Mouse (Mus musculus): ENCODE data around the gene Bbs9.
"Not testable (repeated sequence)": the region's sequence is repeated elsewhere in the genome, so short reads cannot be mapped to it uniquely, and the experiment has no call there.

Gene Bbs9

DNA sequence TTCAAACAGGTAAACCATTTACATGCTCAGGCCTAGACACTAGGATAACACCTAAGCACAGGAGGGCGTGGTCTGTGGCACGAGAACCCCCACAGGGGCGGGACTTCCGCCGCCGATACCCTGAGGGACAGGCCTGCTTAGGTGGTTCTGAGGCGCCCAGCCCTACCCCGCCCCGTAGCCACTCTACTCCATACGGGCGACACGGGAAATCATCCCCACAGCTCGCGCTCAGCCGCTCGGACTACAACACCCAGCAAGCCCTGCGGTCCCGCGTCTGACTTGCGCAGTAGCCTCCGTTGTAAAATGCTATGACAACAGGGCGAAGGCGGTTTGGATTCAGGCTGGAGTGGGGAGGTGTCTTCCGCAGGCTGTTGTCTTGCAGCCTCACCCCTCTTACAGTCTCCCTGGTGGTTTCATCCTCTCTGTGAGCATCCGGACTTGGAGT is at the start of gene Bbs9:
Bbs9 (plus strand) TSS at position 292 of the 445 bp plus-strand sequence.
- DNase-seq (ENCODE audit: low read depth): peak; percentile 97

DNA sequence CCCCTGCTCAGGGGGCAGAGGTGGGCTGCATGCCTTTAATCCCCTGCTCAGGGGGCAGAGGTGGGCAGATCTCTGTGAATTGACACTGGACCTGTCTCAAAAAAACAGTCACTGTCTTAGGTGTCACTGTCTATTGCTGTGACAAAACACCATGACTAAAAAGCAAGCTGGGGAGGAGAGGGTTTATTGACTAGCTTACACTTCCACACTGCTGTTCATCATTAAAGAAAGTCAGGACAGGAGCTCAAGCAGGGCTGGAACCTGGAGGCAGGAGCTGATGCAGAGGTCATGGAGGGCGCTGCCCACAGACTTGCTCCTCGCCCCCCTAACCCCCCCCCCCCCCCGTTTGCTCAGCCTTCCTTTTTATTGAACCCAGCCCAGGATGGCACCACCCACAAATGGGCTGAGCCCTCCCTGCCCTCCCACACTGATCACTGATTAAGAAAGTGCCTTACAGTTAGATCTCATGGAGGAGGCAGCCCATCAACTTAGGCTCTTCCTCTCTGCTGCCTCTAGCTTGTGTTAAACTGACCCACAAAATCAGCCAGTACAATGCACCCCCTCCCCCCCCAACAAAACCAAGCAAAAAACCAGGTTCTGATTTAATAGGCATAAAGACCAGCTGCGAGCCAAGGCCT is 47.4 kb upstream of the Bbs9 start:
- DNase-seq (ENCODE audit: low read depth): no peak

DNA sequence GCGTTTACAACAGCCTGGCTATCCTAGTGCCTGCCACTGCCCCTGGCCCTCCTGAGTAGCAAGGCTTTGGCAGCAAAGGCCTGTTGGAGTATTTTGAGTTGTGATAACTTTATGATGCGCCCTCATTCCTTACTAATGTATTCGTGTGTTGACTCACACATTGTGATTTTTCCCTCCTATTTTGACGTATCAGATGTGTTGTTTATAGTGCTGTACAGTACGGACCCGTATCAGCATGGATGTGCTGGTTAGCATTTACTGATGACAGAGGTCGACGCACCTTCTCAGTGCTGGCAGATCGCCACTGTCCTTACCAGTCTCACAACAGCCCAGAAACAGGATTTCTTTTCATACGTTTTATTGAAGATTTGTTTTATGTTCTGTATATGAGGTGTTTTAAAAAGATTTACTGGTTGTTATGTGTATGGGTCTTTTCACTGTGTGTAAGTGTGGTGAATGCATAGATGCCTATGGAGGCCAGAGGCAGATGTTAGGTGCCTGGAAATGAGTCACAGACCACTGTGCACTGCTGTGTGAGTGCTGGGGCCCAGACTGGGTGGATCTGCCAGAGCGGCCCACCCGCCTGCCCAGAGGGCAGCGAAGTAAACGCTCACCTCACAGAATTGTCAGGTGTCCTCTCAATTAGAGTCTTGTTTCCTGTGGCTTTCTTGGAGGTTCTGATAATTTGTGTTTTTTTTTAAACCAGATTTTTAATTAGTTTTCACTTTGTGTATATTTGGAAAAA is 46.7 kb upstream of the Bbs9 start:
- no peak for DNase-seq (ENCODE audit: low read depth)

DNA sequence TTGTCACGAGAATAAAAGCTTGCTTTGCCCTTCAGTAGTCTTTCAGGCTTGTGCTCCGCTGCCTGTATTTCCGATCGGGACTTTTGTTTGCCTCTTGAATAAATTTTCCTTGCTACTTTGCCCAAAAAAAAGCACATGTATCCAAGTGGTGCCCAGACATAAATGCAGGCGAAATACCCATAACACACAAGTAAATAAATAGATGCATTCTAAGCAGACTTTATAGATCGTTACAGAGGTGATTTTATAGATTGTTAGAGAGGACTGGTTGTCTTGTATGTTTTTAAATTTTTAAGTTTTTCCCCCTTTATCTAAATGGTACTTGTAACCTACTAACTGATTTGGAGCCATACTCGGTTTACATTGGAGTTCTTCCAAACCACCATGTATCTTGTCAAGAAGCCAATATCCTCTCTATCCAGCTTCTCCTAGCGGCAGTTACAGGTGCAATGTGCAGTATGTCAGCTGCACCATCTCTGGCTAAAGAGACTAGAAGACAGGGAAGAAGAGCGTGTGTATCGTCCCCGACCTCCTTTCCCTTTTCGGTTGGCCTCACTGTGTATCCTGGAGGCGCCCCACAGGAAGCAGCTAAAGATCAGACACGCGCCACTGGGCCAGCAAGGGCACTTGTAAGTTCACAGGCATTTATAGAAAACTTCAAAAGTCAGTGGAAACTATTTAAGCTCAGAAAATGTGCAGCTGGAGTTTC is 45.8 kb upstream of the Bbs9 start:
- DNase-seq (ENCODE audit: low read depth): peak; percentile 56

DNA sequence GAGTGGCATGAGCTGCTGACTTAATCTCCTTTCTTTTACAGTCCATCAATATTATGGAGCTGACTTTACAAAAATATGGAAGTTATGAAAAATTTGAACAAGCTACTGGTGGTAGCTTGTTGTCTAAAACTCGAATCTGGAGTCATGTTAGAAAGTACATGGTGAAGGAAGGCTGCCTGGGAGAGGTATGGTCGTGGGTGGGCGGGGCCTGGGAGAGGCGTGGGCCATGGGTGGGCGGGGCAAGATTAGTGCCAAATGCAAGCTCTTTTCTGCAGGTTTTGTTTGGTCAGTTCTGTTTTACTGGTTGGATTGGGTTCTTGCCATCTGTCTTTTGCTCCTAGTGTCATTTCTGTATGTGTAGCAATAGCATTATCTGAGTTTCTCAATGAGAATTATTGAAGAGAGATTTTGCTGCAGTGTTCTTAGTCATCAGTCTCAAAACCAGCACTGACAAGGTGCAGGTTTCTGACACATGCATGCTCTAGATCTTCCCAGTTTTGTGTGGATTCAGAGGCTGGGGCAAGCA is 45.1 kb upstream of the Bbs9 start:
- DNase-seq (ENCODE audit: low read depth): no peak

DNA sequence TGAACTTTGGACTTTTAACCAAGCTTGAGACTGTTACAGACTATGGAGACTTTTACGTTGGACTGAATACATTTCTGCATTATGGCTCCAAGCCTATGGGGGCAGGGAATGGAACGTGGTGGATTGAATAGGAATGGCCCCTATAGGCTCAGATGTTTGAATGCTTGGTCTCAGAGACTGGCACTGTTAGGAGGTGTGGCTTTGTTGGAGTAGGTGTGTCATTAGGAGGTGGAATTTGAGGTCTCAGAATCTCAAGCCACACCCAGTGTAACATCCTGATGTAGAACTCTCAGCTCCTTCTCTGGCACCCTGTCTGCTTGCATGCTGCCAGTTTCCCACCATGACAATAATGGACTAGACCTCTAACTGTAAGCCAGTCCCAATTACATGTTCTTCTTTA is 42.3 kb upstream of the Bbs9 start:
- DNase-seq (ENCODE audit: low read depth): no peak

DNA sequence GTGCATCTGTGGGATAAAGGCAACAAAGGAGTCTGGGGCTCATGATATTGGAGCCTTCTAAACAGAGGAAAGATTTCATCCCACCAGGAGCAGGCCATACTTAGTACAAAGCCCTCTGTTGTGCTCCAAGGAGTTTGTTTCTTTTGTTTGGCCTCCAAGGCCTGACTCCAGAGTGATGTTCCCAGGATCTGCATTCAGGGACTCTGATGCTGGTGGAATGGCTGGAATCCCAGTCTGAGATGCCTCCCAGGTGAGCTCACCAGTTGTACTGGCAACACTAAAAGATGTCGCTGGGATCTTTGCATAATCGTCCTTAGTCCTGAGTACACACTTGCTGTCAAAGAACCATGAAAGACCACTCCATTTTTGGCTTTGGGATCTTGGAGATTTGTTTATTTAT is 41.4 kb upstream of the Bbs9 start:
- DNase-seq (ENCODE audit: low read depth): no peak

DNA sequence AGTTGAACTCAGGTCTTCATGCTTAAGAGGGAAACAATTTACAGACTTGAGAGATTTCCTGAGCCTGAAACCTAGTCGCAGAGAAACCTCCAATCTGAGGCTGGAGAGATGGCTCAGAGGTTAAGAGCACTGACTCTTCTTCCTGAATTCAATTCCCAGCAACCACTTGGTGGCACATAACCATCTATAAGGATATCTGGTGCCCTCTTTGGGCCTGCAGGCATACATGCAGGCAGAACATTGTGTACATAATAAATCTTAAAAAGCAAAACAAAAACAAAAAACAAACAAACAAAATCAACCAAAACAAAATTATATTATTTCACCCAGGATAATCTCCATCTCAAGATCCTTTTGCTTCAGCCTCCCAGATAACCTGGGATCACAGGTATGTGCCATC is 36.7 kb upstream of the Bbs9 start:
- no peak for DNase-seq (ENCODE audit: low read depth)

DNA sequence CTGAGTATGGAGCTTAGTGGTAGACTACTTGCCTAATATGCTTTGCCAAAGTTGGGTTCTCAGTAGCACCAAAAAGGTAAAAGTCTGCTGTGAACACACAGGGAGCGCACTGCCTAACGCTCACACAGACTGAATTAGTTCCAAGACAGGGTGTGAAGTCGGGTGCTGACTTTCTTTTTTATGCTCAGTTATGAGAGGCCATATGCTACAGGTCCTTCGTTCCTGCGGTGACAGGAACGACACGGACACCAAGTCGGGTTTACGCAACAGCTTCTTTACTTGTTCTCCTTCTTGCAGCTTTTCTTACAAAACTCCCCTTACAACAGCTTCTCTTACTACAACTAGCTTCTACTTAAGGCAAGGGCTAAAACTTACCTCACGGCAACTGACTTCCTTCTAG is 32.4 kb upstream of the Bbs9 start:
- DNase-seq (ENCODE audit: low read depth): no peak

DNA sequence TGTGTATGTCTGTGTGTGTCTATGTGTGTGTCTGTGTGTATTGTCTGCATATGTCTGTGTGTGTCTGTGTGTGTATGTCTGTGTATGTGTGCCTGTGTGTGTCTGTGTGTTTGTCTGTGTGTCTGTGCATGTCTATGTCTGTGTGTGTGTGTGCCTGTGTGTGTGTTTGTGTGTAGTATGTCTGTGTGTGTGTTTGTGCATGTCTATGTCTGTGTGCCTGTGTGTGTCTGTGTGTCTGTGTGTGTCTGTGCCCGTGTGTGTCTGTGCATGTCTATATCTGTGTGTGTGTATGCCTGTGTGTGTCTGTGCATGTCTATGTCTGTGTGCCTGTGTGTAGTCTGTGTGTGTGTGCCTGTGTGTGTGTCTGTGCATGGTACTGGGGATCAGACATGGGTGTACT is 30.4 kb upstream of the Bbs9 start:
- no peak for DNase-seq (ENCODE audit: low read depth)

DNA sequence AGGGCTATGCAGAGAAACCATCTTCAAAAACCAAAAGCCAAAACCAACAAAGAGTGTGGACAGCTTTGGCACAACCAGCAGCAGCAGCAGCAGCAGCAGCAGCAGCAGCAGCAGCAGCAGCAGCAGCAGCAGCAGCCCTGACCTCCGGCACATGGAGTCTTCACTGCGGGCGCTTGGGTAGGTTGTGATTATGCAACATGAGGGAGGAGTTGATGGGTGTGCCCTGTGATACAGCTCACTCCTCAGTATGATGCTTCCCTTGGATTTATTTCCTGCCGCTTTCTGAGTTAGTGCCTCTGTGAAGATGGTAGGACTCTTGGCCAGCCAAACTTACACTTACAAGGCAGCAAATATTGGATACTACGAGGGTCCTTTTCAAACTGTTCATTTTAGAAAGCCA is 28.3 kb upstream of the Bbs9 start:
- no peak for DNase-seq (ENCODE audit: low read depth)

DNA sequence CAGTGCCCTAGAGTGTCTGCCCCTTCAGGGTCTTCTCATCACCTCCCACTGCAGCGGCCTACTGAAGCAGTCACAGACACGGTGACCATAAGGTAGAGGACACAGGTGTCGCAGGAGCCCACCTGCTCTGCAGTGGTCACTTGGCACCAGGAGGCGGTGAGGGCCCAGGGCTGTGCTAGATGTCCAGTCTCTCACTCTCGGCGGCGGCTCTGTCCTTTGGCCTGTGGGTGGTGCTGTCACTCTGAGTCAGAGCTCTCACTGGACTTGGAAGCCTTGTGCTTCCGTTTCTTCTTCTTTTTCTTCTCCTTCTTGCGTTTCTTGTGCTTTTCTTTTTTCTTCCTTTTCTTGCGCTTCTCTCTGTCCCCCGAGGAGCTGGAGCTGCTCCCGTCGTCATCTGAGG is 27.1 kb upstream of the Bbs9 start:
- DNase-seq (ENCODE audit: low read depth): no peak

DNA sequence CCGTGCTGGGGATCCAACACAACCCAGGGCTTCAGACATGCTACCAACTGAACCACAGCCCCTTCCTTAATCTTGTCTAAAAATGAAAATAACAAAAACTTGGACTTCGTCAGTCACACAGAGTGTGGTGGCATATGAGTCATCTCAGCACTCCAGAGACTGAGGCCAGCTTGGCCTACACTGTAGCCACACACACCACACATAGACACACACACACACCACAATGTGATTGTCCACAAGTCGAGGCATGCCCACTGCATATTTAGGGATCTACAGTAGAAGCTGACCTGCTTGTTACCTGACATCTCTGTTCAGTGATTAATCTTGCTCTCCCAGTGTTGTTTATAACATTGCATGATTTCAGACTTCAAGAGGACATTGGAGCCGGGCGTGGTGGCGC is 26.3 kb upstream of the Bbs9 start:
- no peak for DNase-seq (ENCODE audit: low read depth)

DNA sequence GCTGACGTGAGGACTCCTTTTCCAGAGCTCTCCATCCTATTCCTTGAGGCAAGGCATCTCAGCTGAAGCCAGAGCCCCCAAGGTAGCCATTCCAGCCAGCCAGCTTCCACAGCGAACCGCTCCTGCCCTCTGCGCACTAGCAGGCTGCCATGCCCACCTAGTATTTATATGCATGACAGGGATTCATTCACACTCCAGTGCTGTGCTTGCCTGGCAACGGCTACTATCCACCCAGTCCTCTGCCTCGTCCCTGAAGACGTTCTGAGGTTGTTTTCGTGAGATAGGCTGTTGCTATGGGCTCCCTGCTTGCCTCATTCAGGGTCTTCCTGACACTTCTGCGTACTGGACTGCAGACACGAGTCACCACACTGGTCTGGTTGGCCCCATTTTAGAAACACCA is 22.8 kb upstream of the Bbs9 start:
- no peak for DNase-seq (ENCODE audit: low read depth)

DNA sequence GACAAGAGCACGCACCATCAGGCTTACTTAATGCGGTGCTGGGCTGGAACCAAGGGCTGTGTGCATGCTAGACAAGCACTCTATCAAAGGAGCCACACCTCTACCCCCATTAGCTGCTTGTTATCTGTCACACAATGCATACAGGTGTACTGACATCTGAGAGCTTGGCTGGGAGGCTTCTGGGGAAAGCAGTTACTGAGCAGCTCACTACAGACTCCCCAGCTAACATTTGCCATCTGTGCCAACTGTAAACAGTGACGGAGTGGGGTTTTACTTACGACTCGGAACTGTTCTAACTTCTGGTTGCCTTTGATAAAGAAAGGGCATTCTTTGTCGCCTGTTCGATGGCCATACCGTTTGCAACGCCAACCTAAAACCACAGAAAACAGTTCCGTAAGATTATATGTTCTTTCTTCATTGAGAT is 22.0 kb upstream of the Bbs9 start:
- no peak for DNase-seq (ENCODE audit: low read depth)

DNA sequence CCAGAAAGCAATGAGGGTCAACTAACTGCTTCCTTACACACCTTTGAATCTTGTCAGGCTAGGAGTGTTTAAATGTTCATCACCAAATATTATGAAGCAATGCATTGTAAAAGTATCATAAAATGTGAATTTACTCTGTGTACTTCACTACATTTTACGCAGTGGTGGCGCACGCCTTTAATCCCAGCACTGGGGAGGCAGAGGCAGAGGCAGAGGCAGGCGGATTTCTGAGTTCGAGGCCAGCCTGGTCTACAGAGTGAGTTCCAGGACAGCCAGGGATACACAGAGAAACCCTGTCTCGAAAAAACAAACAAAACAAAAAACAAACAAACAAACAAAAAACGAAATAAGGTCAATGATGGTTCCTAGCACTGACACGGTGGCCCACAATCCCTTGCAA is 21.5 kb upstream of the Bbs9 start, which contains the start of gene Gm17545:
Gm17545 (plus strand) TSS at position 301 of the 400 bp plus-strand sequence.
- DNase-seq (ENCODE audit: low read depth): not testable (repeated sequence)

DNA sequence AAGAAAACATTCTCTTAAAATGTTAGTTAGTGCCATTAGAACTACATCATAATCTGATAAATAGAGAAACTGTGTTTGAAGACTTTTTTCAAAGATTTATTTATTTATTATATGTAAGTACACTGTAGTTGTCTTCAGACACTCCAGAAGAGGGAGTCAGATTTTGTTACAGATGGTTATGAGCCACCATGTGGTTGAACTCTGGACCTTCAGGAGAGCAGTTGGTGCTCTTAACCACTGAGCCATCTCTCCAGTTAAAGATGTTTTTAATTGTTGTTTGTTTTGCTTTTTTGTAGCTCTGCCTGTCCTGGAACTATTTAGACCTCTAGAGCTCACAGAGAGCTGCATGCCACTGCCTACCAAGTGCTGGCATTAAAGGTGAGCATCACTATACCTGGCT is 20.5 kb upstream of the Bbs9 start:
- DNase-seq (ENCODE audit: low read depth): no peak

DNA sequence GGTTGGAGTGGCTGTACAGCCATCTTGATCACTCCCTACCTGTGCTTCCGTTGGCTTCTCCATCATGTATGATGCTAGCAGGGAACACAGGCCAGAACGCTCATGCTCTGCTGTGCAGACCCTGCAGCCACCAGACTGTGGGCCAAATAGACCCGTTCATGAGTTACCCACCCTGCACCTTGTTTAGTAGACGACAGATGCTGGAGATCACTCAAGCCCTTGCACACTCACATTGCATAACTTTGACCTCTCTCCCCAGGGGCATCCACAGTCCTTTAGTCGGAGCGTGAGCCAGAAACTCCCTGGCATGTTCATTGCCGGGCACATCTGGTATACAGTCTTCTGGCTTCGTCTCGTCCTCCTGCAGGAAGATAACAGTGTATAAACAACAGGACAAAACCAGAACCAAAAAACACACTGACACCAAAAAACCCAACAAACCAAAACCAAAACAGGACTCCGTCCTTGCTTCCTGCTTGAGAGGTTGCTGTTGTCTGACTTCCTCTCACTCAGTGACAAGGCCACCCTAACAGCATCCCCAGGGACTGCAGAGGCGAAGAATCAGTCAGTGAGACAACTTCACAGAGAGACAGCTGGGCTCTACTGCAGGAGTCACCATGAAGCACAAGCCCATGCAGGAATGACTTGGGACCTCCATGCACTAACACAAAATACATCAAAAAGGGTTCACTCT is 18.2 kb upstream of the Bbs9 start:
- DNase-seq (ENCODE audit: low read depth): no peak

DNA sequence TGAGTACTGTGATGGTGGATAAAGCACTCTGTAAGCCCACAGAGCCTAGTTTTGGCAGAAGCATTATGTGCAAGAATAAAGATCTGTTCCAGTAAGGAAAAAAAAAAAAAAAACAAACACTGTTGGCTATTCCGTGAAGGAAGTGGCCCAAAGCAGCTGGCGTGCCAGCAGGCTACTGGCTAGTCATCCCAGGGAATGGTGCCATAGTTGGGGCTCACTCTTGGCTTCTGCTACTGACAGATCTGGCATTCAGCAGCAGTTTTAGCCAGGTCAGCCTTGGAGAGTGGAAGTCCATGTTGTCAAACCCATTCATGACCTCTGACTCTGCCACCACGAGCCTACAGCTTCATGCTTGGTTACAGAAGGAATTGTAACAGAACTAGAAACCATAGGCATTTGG is 13.6 kb upstream of the Bbs9 start:
- no peak for DNase-seq (ENCODE audit: low read depth)

DNA sequence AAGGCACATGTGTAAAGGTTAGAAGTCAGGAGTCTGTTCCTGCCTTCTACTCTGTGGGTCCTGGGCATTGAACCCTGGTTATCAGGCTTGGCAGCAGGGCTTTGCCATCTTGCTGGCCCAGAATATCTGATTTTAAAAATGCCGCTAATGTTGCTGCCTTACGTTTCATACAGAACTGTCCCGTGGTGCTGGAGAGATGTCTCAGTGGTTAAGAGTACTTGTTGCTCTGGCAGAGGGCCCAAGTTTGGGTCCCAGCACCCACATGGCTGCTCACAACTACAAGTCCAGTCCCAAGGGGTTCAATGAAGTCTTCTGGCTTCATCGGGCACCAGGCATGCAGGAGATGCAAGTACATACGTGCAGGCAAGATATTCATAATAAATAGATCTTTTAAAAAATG is 9.3 kb upstream of the Bbs9 start:
- DNase-seq (ENCODE audit: low read depth): no peak

DNA sequence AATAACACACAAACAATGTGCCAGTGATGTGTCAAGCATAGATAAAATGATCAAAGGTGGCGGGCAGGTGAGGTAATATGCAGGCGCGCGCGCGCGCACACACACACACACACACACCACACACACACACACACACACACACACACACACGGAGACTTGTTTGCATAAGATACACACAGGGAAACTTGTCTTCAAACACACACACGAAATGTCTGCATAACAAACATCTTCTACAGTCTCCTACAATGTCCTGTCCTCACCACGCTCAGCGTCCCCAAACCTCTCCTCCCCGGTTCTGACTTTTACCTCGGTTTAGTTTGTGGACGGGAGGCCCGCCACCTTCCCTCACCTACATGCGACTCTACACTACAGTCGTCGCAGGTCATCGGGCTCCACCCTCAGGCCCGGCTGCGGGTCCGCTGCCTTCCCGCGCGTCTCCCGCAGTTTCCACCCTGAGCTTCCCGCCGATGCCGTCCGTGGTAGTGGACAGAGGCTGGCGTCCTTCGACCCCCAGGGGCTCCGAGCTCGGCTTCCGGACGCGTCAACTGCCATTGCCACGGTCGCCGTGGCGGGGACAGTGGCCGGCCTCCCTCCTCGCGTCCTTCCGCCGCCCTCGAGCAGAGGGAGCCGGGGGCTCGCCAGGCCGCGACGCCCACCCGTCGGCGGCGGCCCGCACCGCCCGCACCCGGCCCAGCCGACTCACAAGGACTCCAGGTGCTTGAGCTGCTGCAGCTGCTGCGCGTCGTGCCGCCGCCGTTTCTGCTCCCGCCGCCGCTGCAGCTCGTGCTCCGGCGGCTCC is 7.9 kb upstream of the Bbs9 start:
- DNase-seq (ENCODE audit: low read depth): peak; percentile 87
